Comparison of ENCODE assay signal across 8 mouse cellular contexts in genomic region chrX:50572191-50573095, GRCm38 (mm10).
DNase-seq lines count a peak whose midpoint lies in the region; ATAC-seq and TF ChIP-seq lines count a peak whose summit lies in the region.
"Not testable (repeated sequence)": the region's sequence is repeated elsewhere in the genome, so short reads cannot be mapped to it uniquely, and the experiment has no call there.

No protein-coding gene starts in this region.

- not testable (repeated sequence) for H3K27ac ChIP-seq in hindbrain, embryonic 14.5 days; layer of hippocampus, adult 2 months; lung, embryonic 14.5 days (ENCODE audit: low read depth); midbrain, postnatal 0 days (ENCODE audit: low read depth, low read length); stomach, postnatal 0 days (replicated peaks)

- H3K36me3 ChIP-seq in hindbrain, embryonic 14.5 days (replicated peaks; ENCODE audit: control insufficient read depth, insufficient read depth); lung, embryonic 14.5 days (ENCODE audit: insufficient read depth); midbrain, postnatal 0 days (ENCODE audit: insufficient read depth, low read length); stomach, postnatal 0 days (ENCODE audit: control insufficient read depth, insufficient read depth, low read length): not testable (repeated sequence)

- 71% methylated on average over 14 of the region's 14 CpGs for WGBS in hindbrain, embryonic 14.5 days
- WGBS in lung, embryonic 14.5 days, result 73% methylated on average over 14 of the region's 14 CpGs
- 63% methylated on average over 14 of the region's 14 CpGs for WGBS in midbrain, postnatal 0 days
- 70% methylated on average over 14 of the region's 14 CpGs for WGBS in stomach, postnatal 0 days

- peak; percentile 81 for DNase-seq in MN1 (ENCODE audit: low spot score)
- peak; percentile 29 for DNase-seq in embryo, embryonic 9.5 days (ENCODE audit: extremely low spot score)
- peak; percentile 58 for DNase-seq in gastrocnemius, postnatal 25 days
- DNase-seq in hindbrain, embryonic 14.5 days (ENCODE audit: low spot score), result peak; percentile 78
- peak in 1 of 2 experiments; percentile 88 for DNase-seq in layer of hippocampus, adult 2 months (ENCODE audit: low spot score in 2 of 2)
- DNase-seq in lung, embryonic 14.5 days, result peak; percentile 81
- DNase-seq in midbrain, postnatal 0 days (ENCODE audit: low spot score), result peak; percentile 75
- DNase-seq in stomach, postnatal 0 days (ENCODE audit: low spot score), result peak; percentile 43

- TF ChIP-seq CTCF in layer of hippocampus, adult 2 months (conservative IDR thresholded peaks at IDR 0.05), result peak; percentile 16
- TF ChIP-seq CTCF in lung, embryonic 14.5 days (IDR thresholded peaks at IDR 0.05; ENCODE audit: low read depth), result peak; percentile 63
- TF ChIP-seq CTCF in midbrain, postnatal 0 days (IDR thresholded peaks at IDR 0.05), result peak; percentile 74
- TF ChIP-seq CTCF in stomach, postnatal 0 days (IDR thresholded peaks at IDR 0.05; ENCODE audit: low read depth), result peak; percentile 78

- not testable (repeated sequence) for H3K9me3 ChIP-seq in hindbrain, embryonic 14.5 days (ENCODE audit: control insufficient read depth, low read length); lung, embryonic 14.5 days (ENCODE audit: low read depth, low read length); midbrain, postnatal 0 days (ENCODE audit: low read length); stomach, postnatal 0 days (ENCODE audit: control insufficient read depth, low read length)

- not testable (repeated sequence) for ATAC-seq in hindbrain, embryonic 14.5 days (ENCODE audit: low FRiP score); midbrain, postnatal 0 days (ENCODE audit: low FRiP score)
- ATAC-seq in lung, embryonic 14.5 days (ENCODE audit: insufficient read depth), result peak; percentile 62; the same call in 1 of the 2 replicates
- ATAC-seq in stomach, postnatal 0 days (ENCODE audit: low FRiP score, low TSS enrichment), result peak; percentile 75; the same call in 1 of the 2 replicates

- peak overlapping the region; percentile 25 for H3K4me2 ChIP-seq in hindbrain, embryonic 14.5 days (replicated peaks)
- H3K4me2 ChIP-seq in lung, embryonic 14.5 days, result peak overlapping the region; percentile 27; the same call in 1 of the 2 replicates
- not testable (repeated sequence) for H3K4me2 ChIP-seq in midbrain, postnatal 0 days (ENCODE audit: low read depth, low read length, poor library complexity, severe bottlenecking); stomach, postnatal 0 days (replicated peaks; ENCODE audit: low read depth)

- not testable (repeated sequence) for H3K4me1 ChIP-seq in hindbrain, embryonic 14.5 days (replicated peaks; ENCODE audit: control insufficient read depth, insufficient read depth, low read length); lung, embryonic 14.5 days (ENCODE audit: insufficient read depth); midbrain, postnatal 0 days (ENCODE audit: insufficient read depth, low read length); stomach, postnatal 0 days (replicated peaks; ENCODE audit: control insufficient read depth, insufficient read depth)

- H3K4me3 ChIP-seq in hindbrain, embryonic 14.5 days (replicated peaks; ENCODE audit: low read length), result peak overlapping the region; percentile 24
- H3K4me3 ChIP-seq in layer of hippocampus, adult 2 months; midbrain, postnatal 0 days (ENCODE audit: low read depth, low read length): not testable (repeated sequence)
- H3K4me3 ChIP-seq in lung, embryonic 14.5 days (ENCODE audit: low read depth, low read length), result 0 out of 2 replicates have a peak overlapping the region, but pooled peaks have one; percentile 3
- H3K4me3 ChIP-seq in stomach, postnatal 0 days (ENCODE audit: low read depth, low read length), result peak overlapping the region; percentile 18

- not testable (repeated sequence) for TF ChIP-seq EP300 in stomach, postnatal 0 days (optimal IDR thresholded peaks at IDR 0.05)

- H3K27me3 ChIP-seq in hindbrain, embryonic 14.5 days (ENCODE audit: control insufficient read depth, insufficient read depth, low read length); lung, embryonic 14.5 days (ENCODE audit: insufficient read depth, low read length); midbrain, postnatal 0 days (ENCODE audit: insufficient read depth, low read length); stomach, postnatal 0 days (ENCODE audit: control insufficient read depth, insufficient read depth, low read length): not testable (repeated sequence)

- H3K9ac ChIP-seq in hindbrain, embryonic 14.5 days, result peak overlapping the region; percentile 24; the same call in 1 of the 2 replicates
- H3K9ac ChIP-seq in lung, embryonic 14.5 days; midbrain, postnatal 0 days (replicated peaks; ENCODE audit: low read length, poor library complexity, severe bottlenecking); stomach, postnatal 0 days (ENCODE audit: low read length): not testable (repeated sequence)

Comparison
In these comparisons a context has a peak if more than half of its experiments do, and no peak if none do; other contexts are left out.
1. CTCF ChIP-seq: peak in every context shown above with its lines; median percentile 78 in stomach, postnatal 0 days; 74 in midbrain, postnatal 0 days; 63 in lung, embryonic 14.5 days; 16 in layer of hippocampus, adult 2 months.